Mouse (Mus musculus) kidney, postnatal 10 days (tissue): Measurements from ENCODE around the gene Tent5b.

Experiments used
- DNase-seq: peaks from one replicate; pipeline ENCODE4 v3.0.0; 2021; ENCODE audit warnings: mixed read lengths

The Tent5b gene

GRCm38 (mm10) chr4:133479458-133480184, at the start of gene Tent5b:
Gene Tent5b (plus strand): TSS chr4:133480132.
- peak; percentile 100 for DNase-seq

- no peak for DNase-seq
Measured at GRCm38 (mm10) chr4:133431508-133431907, 48.4 kb upstream of the Tent5b start.

- DNase-seq: no peak
Measured at GRCm38 (mm10) chr4:133432560-133433171, 47.3 kb upstream of the Tent5b start.

GRCm38 (mm10) chr4:133435921-133436320, 44.0 kb upstream of the Tent5b start:
- no peak for DNase-seq

GRCm38 (mm10) chr4:133439460-133440376, 40.2 kb upstream of the Tent5b start:
- peak; percentile 60 for DNase-seq

- no peak for DNase-seq
Measured at GRCm38 (mm10) chr4:133440377-133440795, 39.5 kb upstream of the Tent5b start.

GRCm38 (mm10) chr4:133442194-133442593, 37.7 kb upstream of the Tent5b start:
- DNase-seq: no peak

GRCm38 (mm10) chr4:133443085-133443484, 36.8 kb upstream of the Tent5b start:
- no peak for DNase-seq

GRCm38 (mm10) chr4:133445727-133446126, 34.2 kb upstream of the Tent5b start:
- no peak for DNase-seq

GRCm38 (mm10) chr4:133447366-133447765, 32.6 kb upstream of the Tent5b start:
- DNase-seq: no peak

- DNase-seq: no peak
Measured at GRCm38 (mm10) chr4:133447967-133448366, 32.0 kb upstream of the Tent5b start.

- DNase-seq: no peak
Measured at GRCm38 (mm10) chr4:133448708-133449388, 31.1 kb upstream of the Tent5b start.

GRCm38 (mm10) chr4:133449726-133450125, 30.2 kb upstream of the Tent5b start:
- peak; percentile 74 for DNase-seq

GRCm38 (mm10) chr4:133451536-133451935, 28.4 kb upstream of the Tent5b start:
- peak; percentile 92 for DNase-seq

GRCm38 (mm10) chr4:133452433-133452832, 27.5 kb upstream of the Tent5b start:
- no peak for DNase-seq

GRCm38 (mm10) chr4:133458044-133458443, 21.9 kb upstream of the Tent5b start:
- no peak for DNase-seq

GRCm38 (mm10) chr4:133460006-133460405, 19.9 kb upstream of the Tent5b start:
- no peak for DNase-seq

GRCm38 (mm10) chr4:133460796-133461325, 19.1 kb upstream of the Tent5b start:
- DNase-seq: no peak

GRCm38 (mm10) chr4:133461362-133461761, 18.6 kb upstream of the Tent5b start:
- no peak for DNase-seq

- peak; percentile 46 for DNase-seq
Measured at GRCm38 (mm10) chr4:133463184-133463583, 16.7 kb upstream of the Tent5b start.

- DNase-seq: peak; percentile 90
Measured at GRCm38 (mm10) chr4:133468080-133468479, 11.9 kb upstream of the Tent5b start.

- DNase-seq: no peak
Measured at GRCm38 (mm10) chr4:133469122-133469521, 10.8 kb upstream of the Tent5b start.
